Mouse (Mus musculus) forebrain, embryonic 16.5 days (tissue): Measurements from ENCODE around the gene Gatc. TPM values are rescaled to one million over a fixed set of nuclear protein-coding genes. Genes with fewer than 3 reads are reported as not detected.
"Not testable (repeated sequence)": the region's sequence is repeated elsewhere in the genome, so short reads cannot be mapped to it uniquely, and the experiment has no call there.

Source experiments
- ATAC-seq: fragments of 200-750 bp; cut with Nextera tagmentation; 2 replicates; pipeline ENCODE4 v1.8.0; 2017; ENCODE audit warnings: mild to moderate bottlenecking, moderate library complexity
- H3K27ac ChIP-seq: fragments of 300-500 bp; sonication (generic); 2 replicates; pipeline ENCODE4 v1.5.1; 2014; ENCODE audit warnings: low read length, control low read depth
- H3K27me3 ChIP-seq: fragments of 300-500 bp; sonication (generic); replicated peaks from 2 replicates; pipeline ENCODE4 v1.6.1; 2014; ENCODE audit warnings: low read length; ENCODE audit not compliant: control insufficient read depth, insufficient read depth
- H3K36me3 ChIP-seq: fragments of 300-500 bp; sonication (generic); 2 replicates; pipeline ENCODE4 v1.6.1; 2014; ENCODE audit not compliant: control insufficient read depth, insufficient read depth
- H3K4me1 ChIP-seq: fragments of 300-500 bp; sonication (generic); replicated peaks from 2 replicates; pipeline ENCODE4 v1.6.1; 2014; ENCODE audit warnings: low read length; ENCODE audit not compliant: control insufficient read depth, insufficient read depth
- H3K4me2 ChIP-seq: fragments of 300-500 bp; sonication (generic); 2 replicates; pipeline ENCODE4 v1.6.1; 2014; ENCODE audit warnings: mild to moderate bottlenecking, low read length, control low read depth
- H3K4me3 ChIP-seq: fragments of 300-500 bp; sonication (generic); replicated peaks from 2 replicates; pipeline ENCODE4 v1.5.1; 2014; ENCODE audit warnings: mild to moderate bottlenecking, low read length, control low read depth
- H3K9ac ChIP-seq: fragments of 300-500 bp; sonication (generic); replicated peaks from 2 replicates; pipeline ENCODE4 v1.6.1; 2014; ENCODE audit warnings: low read depth, low read length, control low read depth
- H3K9me3 ChIP-seq: fragments of 300-500 bp; sonication (generic); 2 replicates; pipeline ENCODE4 v1.6.1; 2016; ENCODE audit warnings: low read length; ENCODE audit not compliant: control insufficient read depth
- WGBS: fragments of 180-500 bp; shearing (Covaris S2); extraction: QIAGEN DNeasy Blood & Tissue Kit; methylation state at CpG from one replicate; pipeline ENCODE4 v1.1.7; 2014; 5-methylcytosine and 5-hydroxymethylcytosine counted together
- polyA plus RNA-seq: library from polyadenylated mRNA; unstranded; fragments of >200 nt; fragmentation: Nextera tagmentation; extraction: Ambion mirVana; gene quantifications from 2 replicates; pipeline ENCODE4 v1.2.1, GENCODE M21; 2015

Gatc gene
- polyA plus RNA-seq, 1 experiment from 2014 or later, result 40.7 TPM

- Histone ChIP-seq H3K4me1 (peaks cover 35% of the 10 kb centered on the region), H3K4me3 (peak overlapping the region; percentile 40), H3K9me3 (no peaks in the 10 kb centered on the region), H3K9ac (peak overlapping the region; percentile 52), H3K27me3 (no peaks in the 10 kb centered on the region), H3K27ac (peak overlapping the region; percentile 80), H3K4me2 (peak overlapping the region; percentile 70), H3K36me3 (no peaks in the 10 kb centered on the region)
- peak; percentile 83 for ATAC-seq
- under 1% methylated on average over 22 of the region's 22 CpGs for WGBS
Measured at GRCm38 (mm10) chr5:115319004-115319940, 21.7 kb downstream of the Gatc start.

- peak overlapping the region; percentile 80 for H3K27ac ChIP-seq
Measured at GRCm38 (mm10) chr5:115317645-115318328, 23.2 kb downstream of the Gatc start.

GRCm38 (mm10) chr5:115316968-115317644 lies 23.9 kb downstream of the Gatc start:
- Histone ChIP-seq H3K4me3 (no peak overlapping the region), H3K4me2 (no peak overlapping the region), H3K4me1 (peaks cover 35% of the 10 kb centered on the region), H3K27me3 (no peaks in the 10 kb centered on the region), H3K27ac (peak overlapping the region; percentile 80), H3K36me3 (no peaks in the 10 kb centered on the region), H3K9ac (peak overlapping the region; percentile 50), H3K9me3 (no peaks in the 10 kb centered on the region)
- WGBS, result 7% methylated on average over 14 of the region's 14 CpGs
- ATAC-seq, result peak; percentile 29; the same call in 1 of the 2 replicates

More at GRCm38 (mm10) chr5:115317645-115318328, 23.2 kb downstream of the Gatc start:
- Histone ChIP-seq H3K9me3 (no peaks in the 10 kb centered on the region), H3K36me3 (no peaks in the 10 kb centered on the region), H3K27me3 (no peaks in the 10 kb centered on the region), H3K9ac (peak overlapping the region; percentile 50; the same call in 1 of the 2 replicates), H3K4me1 (peaks cover 35% of the 10 kb centered on the region), H3K4me3 (no peak overlapping the region), H3K4me2 (no peak overlapping the region)
- WGBS, result 5% methylated on average over 10 of the region's 10 CpGs
- ATAC-seq, result 0 out of 2 replicates have a peak, but pooled peaks have one; percentile 11

GRCm38 (mm10) chr5:115313668-115313943 lies 27.4 kb downstream of the Gatc start:
- H3K27me3 ChIP-seq, result no peaks in the 10 kb centered on the region
- WGBS, result 47% methylated on average over 5 of the region's 5 CpGs
- H3K36me3 ChIP-seq, result no peaks in the 10 kb centered on the region
- H3K4me3 ChIP-seq, result no peak overlapping the region
- ATAC-seq, result no peak
- no peaks in the 10 kb centered on the region for H3K9me3 ChIP-seq
- peaks cover 22% of the 10 kb centered on the region for H3K4me1 ChIP-seq
- no peak overlapping the region for H3K27ac ChIP-seq
- no peak overlapping the region for H3K4me2 ChIP-seq
- no peak overlapping the region for H3K9ac ChIP-seq

- whole genome bisulfite sequencing, result 75% methylated on average over 10 of the region's 10 CpGs
- H3K4me1 ChIP-seq, result peaks cover 17% of the 10 kb centered on the region
- no peak overlapping the region for H3K9ac ChIP-seq
- ATAC-seq, result no peak
- no peaks in the 10 kb centered on the region for H3K9me3 ChIP-seq
- H3K36me3 ChIP-seq, result no peaks in the 10 kb centered on the region
- no peak overlapping the region for H3K4me3 ChIP-seq
- H3K27ac ChIP-seq, result no peak overlapping the region
- no peak overlapping the region for H3K4me2 ChIP-seq
- H3K27me3 ChIP-seq, result no peaks in the 10 kb centered on the region
Measured at GRCm38 (mm10) chr5:115312816-115313667, 27.9 kb downstream of the Gatc start.

- Histone ChIP-seq H3K27ac (no peak overlapping the region), H3K4me3 (no peak overlapping the region), H3K4me2 (no peak overlapping the region), H3K9ac (no peak overlapping the region), H3K4me1 (peaks cover 10% of the 10 kb centered on the region), H3K36me3 (no peaks in the 10 kb centered on the region), H3K9me3 (no peaks in the 10 kb centered on the region), H3K27me3 (no peaks in the 10 kb centered on the region)
- no peak for ATAC-seq
- WGBS, result 87% methylated on average over 4 of the region's 4 CpGs
Measured at GRCm38 (mm10) chr5:115312354-115312753, 28.6 kb downstream of the Gatc start.

GRCm38 (mm10) chr5:115302190-115302589 lies 38.8 kb downstream of the Gatc start:
- H3K4me3 ChIP-seq, H3K27ac ChIP-seq, H3K4me2 ChIP-seq, H3K9ac ChIP-seq, H3K27me3 ChIP-seq, ATAC-seq, H3K9me3 ChIP-seq, H3K36me3 ChIP-seq: not testable (repeated sequence)
- H3K4me1 ChIP-seq, result peaks cover 25% of the 10 kb centered on the region
- WGBS, result 82% methylated on average over 5 of the region's 7 CpGs

- Histone ChIP-seq H3K36me3 (peaks cover 9% of the 10 kb centered on the region; the same call in 1 of the 2 replicates), H3K4me3 (peak overlapping the region; percentile 55), H3K9ac (peak overlapping the region; percentile 65), H3K4me1 (peaks cover 28% of the 10 kb centered on the region), H3K4me2 (peak overlapping the region; percentile 87), H3K9me3 (no peaks in the 10 kb centered on the region), H3K27me3 (no peaks in the 10 kb centered on the region), H3K27ac (no peak overlapping the region; the same call in 1 of the 2 replicates)
- no peak for ATAC-seq
- WGBS, result 29% methylated on average over 13 of the region's 13 CpGs
Measured at GRCm38 (mm10) chr5:115301615-115302014, 39.4 kb downstream of the Gatc start.
